Mouse (Mus musculus): ENCODE measurements around the gene Tcte3. TPM values are rescaled to one million over a fixed set of nuclear protein-coding genes. Genes with fewer than 3 reads are reported as not detected.
"Not testable (repeated sequence)": the region's sequence is repeated elsewhere in the genome, so short reads cannot be mapped to it uniquely, and the experiment has no call there.

Tcte3 gene
- not detected in 2 replicates for polyA plus RNA-seq (2015; fragmentation: Nextera tagmentation; extraction: Ambion mirVana)

DNA sequence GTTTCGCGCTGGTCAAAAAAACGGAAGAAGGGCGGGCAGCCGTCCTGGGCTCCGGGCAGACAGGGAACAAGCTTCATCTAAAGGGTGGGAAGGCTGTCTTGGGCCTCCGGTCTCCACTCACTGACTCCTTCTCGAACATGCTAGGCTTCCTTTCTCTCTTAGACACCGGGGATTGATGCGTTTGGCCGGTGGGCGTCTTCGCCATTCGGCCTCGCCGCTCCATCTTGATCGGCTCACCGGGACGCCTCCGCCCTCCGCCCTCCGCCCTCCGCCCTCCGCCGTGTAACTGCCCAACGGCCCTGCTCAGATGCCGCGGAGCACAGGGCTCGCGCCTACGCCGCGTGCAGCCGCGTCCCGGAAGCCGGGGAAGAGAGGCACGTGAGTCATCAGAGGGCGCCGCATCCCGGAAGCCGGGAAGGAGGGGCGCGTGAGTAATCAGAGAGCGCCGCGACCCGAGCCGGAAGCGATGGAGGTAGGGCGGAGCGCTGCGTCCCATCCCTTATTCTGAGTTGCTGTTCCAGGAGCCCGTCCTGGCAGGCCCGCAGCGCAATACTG is at the start of gene Tcte3, which contains the start of the genes Ermard and Gm3448:
Gene Tcte3, minus strand, starts transcription at position 314 of the 555 bp plus-strand sequence.
Gene Ermard, plus strand, starts transcription at position 34 of the 555 bp plus-strand sequence.
Gene Gm3448, minus strand, starts transcription at position 363 of the 555 bp plus-strand sequence.
- 0% methylated on average over 9 of the region's 56 CpGs for WGBS
- H3K9ac ChIP-seq (ENCODE audit: low read length); H3K9me3 ChIP-seq (replicated peaks; ENCODE audit: control insufficient read depth, low read length); H3K4me1 ChIP-seq (ENCODE audit: control insufficient read depth, insufficient read depth, low read length); H3K27me3 ChIP-seq (ENCODE audit: control insufficient read depth, insufficient read depth, low read length); H3K27ac ChIP-seq (ENCODE audit: low read length); H3K36me3 ChIP-seq (ENCODE audit: control insufficient read depth, insufficient read depth); H3K4me3 ChIP-seq (ENCODE audit: low read length); H3K4me2 ChIP-seq (ENCODE audit: low read depth, low read length): not testable (repeated sequence)
- peak; percentile 98 for ATAC-seq (replicated peaks; ENCODE audit: extremely low read depth, insufficient read depth, low FRiP score)

DNA sequence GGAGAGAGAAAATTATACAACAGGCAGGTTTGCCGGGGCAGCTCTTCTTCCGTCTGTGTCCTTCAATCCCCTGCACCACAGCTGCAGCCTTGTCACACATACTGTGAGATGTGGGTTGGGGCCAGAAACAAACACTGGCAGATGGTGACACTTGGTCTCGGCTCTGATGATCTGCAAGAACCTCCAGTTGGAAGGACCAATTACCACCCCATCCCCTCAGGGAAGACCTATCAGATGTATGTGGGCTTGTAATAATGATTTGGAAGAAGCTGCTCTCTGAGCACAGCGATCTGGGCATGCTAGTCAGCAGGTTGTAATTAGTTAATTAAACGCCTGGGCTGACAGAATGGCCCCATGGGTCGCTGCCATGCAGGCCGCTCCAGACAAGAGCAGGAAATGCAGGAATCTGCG is 47.3 kb upstream of the Tcte3 start:
- Histone ChIP-seq H3K4me1 (ENCODE audit: control insufficient read depth, insufficient read depth, low read length) (0 out of 2 replicates have a peak, but pooled peaks cover 2% of the 10 kb centered on the region), H3K9me3 (replicated peaks; ENCODE audit: control insufficient read depth, low read length) (no peaks in the 10 kb centered on the region), H3K4me3 (ENCODE audit: low read length) (no peak overlapping the region), H3K27me3 (ENCODE audit: control insufficient read depth, insufficient read depth, low read length) (no peaks in the 10 kb centered on the region), H3K4me2 (ENCODE audit: low read depth, low read length) (no peak overlapping the region), H3K36me3 (ENCODE audit: control insufficient read depth, insufficient read depth) (no peaks in the 10 kb centered on the region), H3K27ac (ENCODE audit: low read length) (no peak overlapping the region), H3K9ac (ENCODE audit: low read length) (no peak overlapping the region)
- WGBS, result 37% methylated on average over 8 of the region's 8 CpGs
- no peak for ATAC-seq (replicated peaks; ENCODE audit: extremely low read depth, insufficient read depth, low FRiP score)

DNA sequence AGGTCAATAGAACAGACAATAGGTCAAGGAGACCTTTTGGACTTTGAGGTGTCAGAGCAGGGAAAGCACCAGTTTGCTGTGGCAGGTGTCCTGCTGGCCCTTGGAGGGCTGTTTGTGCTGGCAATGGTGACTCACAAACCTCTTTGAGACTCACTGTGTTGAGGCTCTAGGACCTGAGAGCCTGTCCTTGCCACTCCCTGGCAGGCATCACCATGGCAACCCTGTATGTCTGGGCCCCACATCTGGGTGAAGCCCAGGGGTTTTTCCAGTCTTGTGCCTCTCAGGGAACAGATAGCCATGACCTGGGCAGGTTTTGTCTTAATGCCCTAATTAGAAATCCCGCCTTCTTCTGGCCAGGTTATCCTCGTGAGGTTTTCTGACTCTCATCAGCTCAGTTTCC is 46.9 kb upstream of the Tcte3 start:
- ATAC-seq (replicated peaks; ENCODE audit: extremely low read depth, insufficient read depth, low FRiP score), result no peak
- H3K4me2 ChIP-seq (ENCODE audit: low read depth, low read length), result no peak overlapping the region
- 47% methylated on average over 2 of the region's 2 CpGs for WGBS

DNA sequence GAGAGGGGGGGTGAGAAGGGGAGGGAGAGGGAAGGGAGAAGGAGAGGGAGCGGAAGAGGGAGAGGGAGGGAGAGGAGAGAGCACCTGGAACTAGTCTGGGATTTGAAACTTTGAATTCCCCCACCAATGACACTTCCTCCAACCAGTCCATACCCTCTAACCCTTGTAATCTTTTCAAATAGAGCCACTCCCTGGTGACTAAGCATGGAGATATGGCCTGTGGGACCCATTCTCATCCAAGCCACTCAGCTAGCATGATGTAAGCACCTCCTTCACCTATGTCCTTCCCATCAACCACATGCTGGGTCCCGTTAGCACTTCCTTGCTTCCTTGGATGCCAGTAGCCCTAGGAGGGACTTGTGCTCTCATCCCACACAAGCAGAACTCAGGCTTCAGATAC is 43.7 kb upstream of the Tcte3 start:
- Histone ChIP-seq H3K9ac (ENCODE audit: low read length) (no peak overlapping the region), H3K4me1 (ENCODE audit: control insufficient read depth, insufficient read depth, low read length) (0 out of 2 replicates have a peak, but pooled peaks cover 2% of the 10 kb centered on the region), H3K9me3 (replicated peaks; ENCODE audit: control insufficient read depth, low read length) (no peaks in the 10 kb centered on the region), H3K27ac (ENCODE audit: low read length) (no peak overlapping the region), H3K4me2 (ENCODE audit: low read depth, low read length) (no peak overlapping the region), H3K27me3 (ENCODE audit: control insufficient read depth, insufficient read depth, low read length) (0 out of 2 replicates have a peak, but pooled peaks cover 2% of the 10 kb centered on the region), H3K36me3 (ENCODE audit: control insufficient read depth, insufficient read depth) (no peaks in the 10 kb centered on the region), H3K4me3 (ENCODE audit: low read length) (no peak overlapping the region)
- WGBS, result 50% methylated on average over 2 of the region's 2 CpGs
- no peak for ATAC-seq (replicated peaks; ENCODE audit: extremely low read depth, insufficient read depth, low FRiP score)

More for the DNA sequence above, 46.9 kb upstream of the Tcte3 start:
- H3K4me1 ChIP-seq (ENCODE audit: control insufficient read depth, insufficient read depth, low read length), result 0 out of 2 replicates have a peak, but pooled peaks cover 2% of the 10 kb centered on the region
- H3K9me3 ChIP-seq (replicated peaks; ENCODE audit: control insufficient read depth, low read length), result no peaks in the 10 kb centered on the region
- no peak overlapping the region for H3K9ac ChIP-seq (ENCODE audit: low read length)
- no peak overlapping the region for H3K27ac ChIP-seq (ENCODE audit: low read length)
- no peak overlapping the region for H3K4me3 ChIP-seq (ENCODE audit: low read length)
- no peaks in the 10 kb centered on the region for H3K27me3 ChIP-seq (ENCODE audit: control insufficient read depth, insufficient read depth, low read length)
- no peaks in the 10 kb centered on the region for H3K36me3 ChIP-seq (ENCODE audit: control insufficient read depth, insufficient read depth)

DNA sequence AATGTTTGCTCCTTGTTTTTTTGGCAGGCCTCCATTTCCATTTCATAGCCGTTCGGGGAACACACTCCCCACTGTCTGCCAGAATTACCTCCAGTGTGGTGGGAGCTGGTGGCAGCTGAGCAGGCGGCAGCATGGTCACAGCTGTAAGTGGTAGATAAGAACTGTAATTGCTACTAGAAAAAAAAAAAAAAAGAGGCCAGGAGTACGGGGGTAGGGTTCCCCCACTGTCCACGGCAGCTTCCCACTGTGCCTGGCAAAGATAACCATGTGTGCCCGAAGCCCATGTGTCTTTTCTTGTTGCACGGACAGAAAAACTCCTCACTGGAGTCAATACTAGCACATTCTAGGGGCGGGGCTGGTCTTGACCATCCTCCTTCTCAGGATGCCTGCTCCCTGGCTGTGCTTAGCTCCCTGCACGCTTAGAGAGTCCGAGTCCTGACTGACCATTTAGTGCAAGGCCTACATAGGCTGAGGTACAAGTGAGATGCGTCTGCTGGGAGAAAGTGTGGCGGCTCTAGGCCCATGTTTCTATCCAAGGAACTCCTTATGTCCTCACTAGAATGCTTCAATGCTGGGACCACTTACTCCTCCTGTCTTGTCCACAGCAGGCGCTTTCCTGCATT is 43.0 kb upstream of the Tcte3 start:
- WGBS, result 25% methylated on average over 13 of the region's 13 CpGs
- H3K27ac ChIP-seq (ENCODE audit: low read length), result no peak overlapping the region
- 0 out of 2 replicates have a peak, but pooled peaks cover 2% of the 10 kb centered on the region for H3K4me1 ChIP-seq (ENCODE audit: control insufficient read depth, insufficient read depth, low read length)
- ATAC-seq (replicated peaks; ENCODE audit: extremely low read depth, insufficient read depth, low FRiP score), result peak; percentile 34; the same call in 1 of the 2 replicates
- H3K4me3 ChIP-seq (ENCODE audit: low read length), result no peak overlapping the region
- no peaks in the 10 kb centered on the region for H3K9me3 ChIP-seq (replicated peaks; ENCODE audit: control insufficient read depth, low read length)
- H3K36me3 ChIP-seq (ENCODE audit: control insufficient read depth, insufficient read depth), result no peaks in the 10 kb centered on the region
- 0 out of 2 replicates have a peak, but pooled peaks cover 5% of the 10 kb centered on the region for H3K27me3 ChIP-seq (ENCODE audit: control insufficient read depth, insufficient read depth, low read length)
- H3K4me2 ChIP-seq (ENCODE audit: low read depth, low read length), result peak overlapping the region; percentile 29; the same call in 1 of the 2 replicates
- H3K9ac ChIP-seq (ENCODE audit: low read length), result no peak overlapping the region

DNA sequence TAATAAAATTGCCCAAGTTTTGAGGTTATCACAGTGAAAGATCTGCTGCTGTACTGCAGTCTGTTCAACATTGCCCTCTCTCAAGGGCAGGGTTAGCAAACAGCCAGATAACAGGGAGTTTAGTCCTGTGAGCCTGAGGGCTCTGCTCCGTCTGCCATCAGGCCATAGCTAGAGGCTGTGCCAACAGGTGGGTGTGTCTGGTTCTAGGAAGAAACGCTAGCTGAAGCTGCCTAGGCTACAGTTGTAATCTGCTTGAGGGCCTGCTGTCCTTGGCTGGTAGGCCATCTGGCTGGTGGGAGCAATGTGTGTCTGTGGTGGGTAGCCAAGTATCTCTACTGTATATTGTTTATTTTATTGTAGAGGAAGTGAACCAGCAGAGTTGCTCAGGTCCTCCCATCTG is 36.2 kb upstream of the Tcte3 start:
- H3K36me3 ChIP-seq (ENCODE audit: control insufficient read depth, insufficient read depth), result no peaks in the 10 kb centered on the region
- WGBS, result 29% methylated on average over 2 of the region's 2 CpGs
- ATAC-seq (replicated peaks; ENCODE audit: extremely low read depth, insufficient read depth, low FRiP score), result no peak; the same call in 1 of the 2 replicates
- H3K9ac ChIP-seq (ENCODE audit: low read length), result no peak overlapping the region
- no peak overlapping the region for H3K4me2 ChIP-seq (ENCODE audit: low read depth, low read length)
- H3K27ac ChIP-seq (ENCODE audit: low read length), result no peak overlapping the region
- H3K27me3 ChIP-seq (ENCODE audit: control insufficient read depth, insufficient read depth, low read length), result 0 out of 2 replicates have a peak, but pooled peaks cover 7% of the 10 kb centered on the region
- H3K4me3 ChIP-seq (ENCODE audit: low read length), result no peak overlapping the region
- no peaks in the 10 kb centered on the region for H3K4me1 ChIP-seq (ENCODE audit: control insufficient read depth, insufficient read depth, low read length)
- H3K9me3 ChIP-seq (replicated peaks; ENCODE audit: control insufficient read depth, low read length), result no peaks in the 10 kb centered on the region

DNA sequence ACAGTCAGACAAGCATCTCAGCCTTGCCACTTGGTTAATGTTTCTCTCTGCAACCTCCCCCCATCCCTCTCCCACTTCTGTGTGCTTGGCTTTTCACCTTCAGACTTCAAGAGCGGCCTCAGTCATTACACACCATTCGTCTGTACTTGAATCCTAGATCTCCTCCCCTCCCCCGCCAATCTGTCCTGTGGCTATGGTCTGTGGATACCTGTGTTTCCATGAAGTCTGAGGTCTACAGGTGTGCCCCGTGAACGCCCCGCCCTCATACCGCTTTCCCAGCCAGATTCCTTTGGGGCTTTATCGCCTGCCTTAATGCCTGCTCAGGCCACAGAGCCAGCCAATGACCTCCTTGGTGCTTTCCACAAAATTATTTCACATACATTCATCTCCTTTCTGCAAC is 33.7 kb upstream of the Tcte3 start:
- no peak overlapping the region for H3K9ac ChIP-seq (ENCODE audit: low read length)
- H3K9me3 ChIP-seq (replicated peaks; ENCODE audit: control insufficient read depth, low read length), result no peaks in the 10 kb centered on the region
- no peak for ATAC-seq (replicated peaks; ENCODE audit: extremely low read depth, insufficient read depth, low FRiP score)
- no peaks in the 10 kb centered on the region for H3K4me1 ChIP-seq (ENCODE audit: control insufficient read depth, insufficient read depth, low read length)
- H3K4me2 ChIP-seq (ENCODE audit: low read depth, low read length), result no peak overlapping the region
- H3K27me3 ChIP-seq (ENCODE audit: control insufficient read depth, insufficient read depth, low read length), result 0 out of 2 replicates have a peak, but pooled peaks cover 5% of the 10 kb centered on the region
- H3K36me3 ChIP-seq (ENCODE audit: control insufficient read depth, insufficient read depth), result no peaks in the 10 kb centered on the region
- 72% methylated on average over 8 of the region's 8 CpGs for WGBS
- no peak overlapping the region for H3K27ac ChIP-seq (ENCODE audit: low read length)
- H3K4me3 ChIP-seq (ENCODE audit: low read length), result no peak overlapping the region

DNA sequence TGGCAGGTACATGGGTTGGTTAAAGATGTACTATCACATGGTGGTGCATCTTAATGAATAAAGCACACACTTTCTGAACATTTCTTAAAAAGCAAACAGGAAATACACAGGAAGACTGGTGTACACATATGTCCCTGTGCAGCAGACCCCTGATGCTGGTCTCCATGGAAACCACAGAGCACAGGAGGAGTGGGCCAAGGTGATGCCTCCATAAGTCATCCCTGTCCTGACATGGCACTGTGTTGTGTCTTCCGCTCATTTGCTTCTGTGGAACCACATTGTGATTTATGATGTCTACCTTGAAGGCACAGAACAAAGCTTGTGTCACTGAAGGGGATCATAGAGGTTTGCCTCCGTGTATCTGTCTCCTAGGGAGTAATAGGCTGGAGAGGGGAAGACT is 30.9 kb upstream of the Tcte3 start:
- no peak for ATAC-seq (replicated peaks; ENCODE audit: extremely low read depth, insufficient read depth, low FRiP score)
- Histone ChIP-seq H3K4me3 (ENCODE audit: low read length) (no peak overlapping the region), H3K4me2 (ENCODE audit: low read depth, low read length) (no peak overlapping the region), H3K27me3 (ENCODE audit: control insufficient read depth, insufficient read depth, low read length) (0 out of 2 replicates have a peak, but pooled peaks cover 2% of the 10 kb centered on the region), H3K36me3 (ENCODE audit: control insufficient read depth, insufficient read depth) (no peaks in the 10 kb centered on the region), H3K9me3 (replicated peaks; ENCODE audit: control insufficient read depth, low read length) (no peaks in the 10 kb centered on the region), H3K27ac (ENCODE audit: low read length) (no peak overlapping the region), H3K4me1 (ENCODE audit: control insufficient read depth, insufficient read depth, low read length) (no peaks in the 10 kb centered on the region), H3K9ac (ENCODE audit: low read length) (no peak overlapping the region)
- WGBS, result 92% methylated on average over 2 of the region's 2 CpGs

DNA sequence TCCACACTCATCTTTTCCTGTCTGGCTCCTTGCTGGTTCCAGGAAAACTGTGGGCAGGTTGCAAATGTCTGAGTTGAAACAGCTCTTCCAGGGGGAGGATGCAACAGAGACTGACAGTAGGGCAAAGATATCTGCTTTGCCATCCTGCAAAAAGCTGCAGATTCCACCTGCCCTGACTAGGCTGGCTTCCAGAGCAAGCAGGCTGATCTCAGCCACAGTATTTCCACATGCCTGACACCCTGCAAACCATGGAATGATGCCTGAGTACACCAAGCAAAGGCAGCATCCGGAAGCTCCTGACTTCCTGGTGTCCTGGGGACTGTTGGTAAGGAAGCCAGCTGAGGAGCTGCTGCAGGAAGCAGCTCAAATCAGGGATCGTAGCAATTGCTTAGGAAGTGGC is 27.8 kb upstream of the Tcte3 start:
- Histone ChIP-seq H3K9me3 (replicated peaks; ENCODE audit: control insufficient read depth, low read length) (no peaks in the 10 kb centered on the region), H3K4me2 (ENCODE audit: low read depth, low read length) (no peak overlapping the region), H3K4me3 (ENCODE audit: low read length) (no peak overlapping the region), H3K27ac (ENCODE audit: low read length) (no peak overlapping the region), H3K36me3 (ENCODE audit: control insufficient read depth, insufficient read depth) (no peaks in the 10 kb centered on the region), H3K4me1 (ENCODE audit: control insufficient read depth, insufficient read depth, low read length) (peaks cover 11% of the 10 kb centered on the region; the same call in 1 of the 2 replicates), H3K27me3 (ENCODE audit: control insufficient read depth, insufficient read depth, low read length) (peaks cover 13% of the 10 kb centered on the region), H3K9ac (ENCODE audit: low read length) (no peak overlapping the region)
- no peak for ATAC-seq (replicated peaks; ENCODE audit: extremely low read depth, insufficient read depth, low FRiP score)
- WGBS, result 57% methylated on average over 2 of the region's 2 CpGs

Measured in heart, embryonic 16.5 days (tissue).